Mouse (Mus musculus) C2C12 (cell line): Measurements from ENCODE around the gene AI661453.

Experiments used
- CTCF ChIP-seq: IDR thresholded peaks from one replicate; pipeline ENCODE4 v1.5.1; 2011; ENCODE audit not compliant: control insufficient read depth, insufficient read depth, insufficient read length
- MYOG ChIP-seq: IDR thresholded peaks from one replicate; pipeline ENCODE4 v1.6.1; 2011; ENCODE audit not compliant: control insufficient read depth, insufficient read length; ENCODE audit errors: extremely low read depth

- TF ChIP-seq CTCF (no peak), MYOG (no peak)
These were observed 76.8 kb downstream of the AI661453 start for GRCm38 (mm10) chr17:47512956-47513775.
